Mouse (Mus musculus) bone marrow macrophage, adult 2 months (primary cell): Measurements from ENCODE around the gene Ap2b1.

Source experiments
- CTCF ChIP-seq: IDR thresholded peaks from 2 replicates; pipeline ENCODE4 v1.5.1; 2012; ENCODE audit warnings: low read depth, mild to moderate bottlenecking, low read length, moderate library complexity
- POLR2A ChIP-seq: IDR thresholded peaks from 2 replicates; pipeline ENCODE4 v1.6.1; 2012; ENCODE audit warnings: mild to moderate bottlenecking, low read depth, low read length, borderline replicate concordance

DNA sequence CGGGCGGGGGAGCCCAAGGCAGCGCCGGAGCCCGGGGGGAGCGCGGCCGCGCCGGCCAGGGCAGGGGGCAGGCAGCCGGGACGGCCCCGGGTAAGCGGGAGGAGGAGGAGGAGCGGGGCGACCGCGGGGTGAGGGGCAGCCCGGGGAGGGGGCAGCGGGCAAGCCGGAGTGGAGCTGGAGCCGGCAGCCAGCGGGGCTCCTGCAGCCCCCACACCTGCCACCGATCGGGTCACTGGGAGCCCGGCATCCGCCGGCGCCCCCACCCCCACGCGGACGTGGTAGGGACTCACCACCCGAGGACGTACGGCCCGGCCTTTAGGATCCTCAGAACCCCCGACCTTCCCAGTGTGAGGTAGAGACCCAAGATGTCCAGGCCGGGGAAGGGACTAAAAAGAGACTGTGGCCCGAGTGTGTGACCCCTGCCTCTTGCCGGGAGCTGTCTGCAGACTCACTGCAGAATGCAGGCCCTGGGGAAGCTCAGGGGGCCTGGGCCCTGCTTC is 111.0 kb downstream of the Ap2b1 start:
- TF ChIP-seq CTCF (no peak), POLR2A (no peak)
